Mouse (Mus musculus): ENCODE measurements around the gene Mpg. TPM values are rescaled to one million over a fixed set of nuclear protein-coding genes. Genes with fewer than 3 reads are reported as not detected.

Gene Mpg
- polyA plus RNA-seq, 1 experiment from 2014 or later, result 24.9 TPM

DNA sequence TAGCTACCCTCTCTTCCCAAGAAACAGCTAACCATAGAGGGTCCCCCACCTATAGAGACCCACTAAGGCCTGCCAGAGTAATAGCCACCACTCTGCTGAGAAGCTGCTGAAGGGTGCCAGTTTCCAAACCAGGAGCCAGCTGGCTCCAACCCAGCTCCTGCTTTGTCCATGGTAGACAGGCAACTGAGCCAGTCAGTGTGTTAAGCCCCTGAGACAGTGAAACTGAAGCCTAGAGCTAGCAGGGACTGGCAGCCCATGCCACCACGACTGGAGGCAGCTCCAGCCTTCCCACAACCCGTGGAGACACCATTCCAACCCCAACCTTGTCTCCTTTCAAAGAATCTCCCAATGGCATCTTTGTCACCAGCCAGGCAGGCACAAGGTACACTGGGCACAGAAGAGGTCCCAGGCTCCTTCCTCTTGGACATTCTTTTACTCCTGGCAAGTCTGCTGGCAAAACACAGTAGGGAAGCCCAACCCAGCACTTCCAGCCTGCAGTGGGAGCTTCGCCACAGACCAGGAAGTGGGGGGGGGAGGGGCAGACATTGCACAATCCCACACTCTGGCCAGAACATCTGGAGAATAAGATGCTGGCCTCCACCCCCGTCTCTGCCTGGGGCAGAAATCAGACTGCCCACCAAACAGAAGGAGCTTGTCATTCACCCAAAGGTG is 1.7 kb upstream of the Mpg start:
- ATAC-seq, result no peak; the same call in 1 of the 2 replicates
- peaks cover 53% of the 10 kb centered on the region for H3K4me1 ChIP-seq

GRCm38 (mm10) chr11:32225222-32226104 is 842 bp upstream of the Mpg start:
- Histone ChIP-seq H3K9me3 (replicated peaks) (no peaks in the 10 kb centered on the region), H3K4me2 (peak overlapping the region; percentile 77; the same call in 1 of the 2 replicates), H3K4me3 (no peak overlapping the region), H3K27ac (no peak overlapping the region), H3K4me1 (peaks cover 53% of the 10 kb centered on the region), H3K27me3 (peaks cover 45% of the 10 kb centered on the region), H3K9ac (no peak overlapping the region), H3K36me3 (ENCODE audit: poor library complexity, severe bottlenecking) (peaks cover 20% of the 10 kb centered on the region)
- ATAC-seq, result no peak
- WGBS, result 64% methylated on average over 7 of the region's 7 CpGs

More for the DNA sequence above, 1.7 kb upstream of the Mpg start:
- Histone ChIP-seq H3K9ac (no peak overlapping the region), H3K9me3 (replicated peaks) (no peaks in the 10 kb centered on the region), H3K4me2 (no peak overlapping the region), H3K27me3 (peaks cover 51% of the 10 kb centered on the region), H3K27ac (peak overlapping the region; percentile 44), H3K36me3 (ENCODE audit: poor library complexity, severe bottlenecking) (peaks cover 11% of the 10 kb centered on the region), H3K4me3 (no peak overlapping the region)
- WGBS, result 32% methylated on average over 4 of the region's 4 CpGs

GRCm38 (mm10) chr11:32227041-32227440 is 736 bp downstream of the Mpg start:
- no peak for ATAC-seq
- Histone ChIP-seq H3K9ac (peak overlapping the region; percentile 76), H3K4me1 (peaks cover 41% of the 10 kb centered on the region), H3K4me3 (peak overlapping the region; percentile 64), H3K36me3 (ENCODE audit: poor library complexity, severe bottlenecking) (peaks cover 35% of the 10 kb centered on the region), H3K27ac (no peak overlapping the region), H3K9me3 (replicated peaks) (no peaks in the 10 kb centered on the region), H3K27me3 (peaks cover 30% of the 10 kb centered on the region), H3K4me2 (peak overlapping the region; percentile 77)
- 26% methylated on average over 1 of the region's 1 CpGs for WGBS

- Histone ChIP-seq H3K27me3 (peaks cover 25% of the 10 kb centered on the region), H3K27ac (no peak overlapping the region), H3K9me3 (replicated peaks) (no peaks in the 10 kb centered on the region), H3K4me1 (peaks cover 36% of the 10 kb centered on the region), H3K4me3 (no peak overlapping the region), H3K36me3 (ENCODE audit: poor library complexity, severe bottlenecking) (peaks cover 40% of the 10 kb centered on the region), H3K9ac (no peak overlapping the region), H3K4me2 (peak overlapping the region; percentile 77)
- 87% methylated on average over 9 of the region's 9 CpGs for WGBS
- no peak for ATAC-seq
Measured at GRCm38 (mm10) chr11:32227555-32227954, 1.2 kb downstream of the Mpg start.

DNA sequence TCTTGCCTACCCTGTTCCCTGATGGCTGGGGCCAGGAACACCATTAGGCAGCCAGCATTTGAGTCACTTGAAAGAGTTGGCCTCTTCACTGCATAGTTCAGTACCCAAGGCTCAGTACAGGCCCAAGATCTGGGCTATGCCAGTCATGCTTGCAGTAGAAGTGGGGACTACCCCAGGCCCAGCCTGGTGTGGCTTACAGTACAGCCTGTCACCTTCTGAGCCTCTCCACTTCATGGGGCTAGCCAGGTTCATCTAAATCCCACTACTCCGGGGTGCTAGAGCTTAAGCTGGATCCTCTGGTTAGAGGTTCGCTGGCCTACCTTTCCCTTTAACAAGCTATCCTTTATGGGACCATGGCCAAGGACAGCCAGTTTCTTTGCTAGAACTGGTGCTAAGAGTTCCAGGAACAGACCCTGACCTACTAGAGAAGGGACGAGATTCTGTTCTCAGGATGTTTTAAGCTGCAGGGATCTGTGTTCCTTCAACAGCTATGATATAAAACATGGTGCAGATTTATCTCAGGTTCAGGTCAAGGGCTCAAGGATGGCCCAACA is 2.1 kb downstream of the Mpg start:
- WGBS, result 81% methylated on average over 3 of the region's 3 CpGs
- ATAC-seq, result no peak
- H3K9ac ChIP-seq, result no peak overlapping the region

DNA sequence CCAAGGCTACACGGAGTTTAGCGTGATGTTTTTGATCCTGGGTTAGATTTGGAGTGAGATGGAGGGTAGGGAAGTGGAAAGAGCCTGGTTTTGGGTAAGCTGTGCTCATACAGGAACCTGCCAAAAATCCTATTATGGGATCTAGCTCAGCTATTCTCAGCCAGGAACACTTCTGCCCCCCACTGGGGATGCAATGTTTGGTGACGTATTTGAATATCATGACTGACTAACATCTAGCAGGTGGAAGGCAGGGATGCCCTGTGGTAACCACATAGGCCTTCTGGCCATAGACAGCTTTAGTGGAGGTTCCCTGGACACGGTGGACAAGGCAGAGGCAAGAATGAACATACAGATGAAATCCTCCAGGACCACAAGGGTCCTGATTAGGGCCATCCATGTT is 3.9 kb downstream of the Mpg start:
- Histone ChIP-seq H3K4me2 (no peak overlapping the region), H3K4me1 (peaks cover 27% of the 10 kb centered on the region), H3K4me3 (no peak overlapping the region), H3K9ac (no peak overlapping the region), H3K9me3 (replicated peaks) (no peaks in the 10 kb centered on the region), H3K27ac (no peak overlapping the region), H3K36me3 (ENCODE audit: poor library complexity, severe bottlenecking) (peaks cover 61% of the 10 kb centered on the region), H3K27me3 (0 out of 2 replicates have a peak, but pooled peaks cover 2% of the 10 kb centered on the region)
- WGBS, result 81% methylated on average over 4 of the region's 4 CpGs
- ATAC-seq, result no peak

More for the DNA sequence above, 2.1 kb downstream of the Mpg start:
- Histone ChIP-seq H3K9me3 (replicated peaks) (no peaks in the 10 kb centered on the region), H3K36me3 (ENCODE audit: poor library complexity, severe bottlenecking) (peaks cover 47% of the 10 kb centered on the region), H3K27me3 (peaks cover 17% of the 10 kb centered on the region), H3K4me2 (no peak overlapping the region), H3K27ac (no peak overlapping the region), H3K4me3 (no peak overlapping the region), H3K4me1 (peaks cover 31% of the 10 kb centered on the region)

GRCm38 (mm10) chr11:32231125-32231524 is 4.8 kb downstream of the Mpg start:
- H3K9me3 ChIP-seq (replicated peaks), result no peaks in the 10 kb centered on the region
- no peak overlapping the region for H3K9ac ChIP-seq
- H3K36me3 ChIP-seq (ENCODE audit: poor library complexity, severe bottlenecking), result peaks cover 61% of the 10 kb centered on the region
- H3K4me2 ChIP-seq, result no peak overlapping the region
- H3K27me3 ChIP-seq, result no peaks in the 10 kb centered on the region
- no peak overlapping the region for H3K4me3 ChIP-seq
- no peak for ATAC-seq
- peaks cover 29% of the 10 kb centered on the region for H3K4me1 ChIP-seq
- 88% methylated on average over 2 of the region's 2 CpGs for WGBS
- no peak overlapping the region for H3K27ac ChIP-seq

- H3K4me3 ChIP-seq, result no peak overlapping the region
- ATAC-seq, result no peak
- H3K36me3 ChIP-seq (ENCODE audit: poor library complexity, severe bottlenecking), result peaks cover 68% of the 10 kb centered on the region
- no peak overlapping the region for H3K4me2 ChIP-seq
- H3K9ac ChIP-seq, result no peak overlapping the region
- peaks cover 33% of the 10 kb centered on the region for H3K4me1 ChIP-seq
- H3K27ac ChIP-seq, result no peak overlapping the region
- H3K27me3 ChIP-seq, result no peaks in the 10 kb centered on the region
- H3K9me3 ChIP-seq (replicated peaks), result no peaks in the 10 kb centered on the region
- 79% methylated on average over 10 of the region's 10 CpGs for WGBS
Measured at GRCm38 (mm10) chr11:32232848-32233247, 6.5 kb downstream of the Mpg start.

GRCm38 (mm10) chr11:32233895-32234294 is 7.6 kb downstream of the Mpg start:
- ATAC-seq, result no peak
- H3K4me2 ChIP-seq, result no peak overlapping the region
- no peaks in the 10 kb centered on the region for H3K27me3 ChIP-seq
- H3K4me1 ChIP-seq, result peaks cover 37% of the 10 kb centered on the region
- no peak overlapping the region for H3K4me3 ChIP-seq
- H3K9ac ChIP-seq, result no peak overlapping the region; the same call in 1 of the 2 replicates
- 93% methylated on average over 3 of the region's 3 CpGs for WGBS
- H3K9me3 ChIP-seq (replicated peaks), result no peaks in the 10 kb centered on the region
- H3K36me3 ChIP-seq (ENCODE audit: poor library complexity, severe bottlenecking), result peaks cover 68% of the 10 kb centered on the region
- H3K27ac ChIP-seq, result no peak overlapping the region

DNA sequence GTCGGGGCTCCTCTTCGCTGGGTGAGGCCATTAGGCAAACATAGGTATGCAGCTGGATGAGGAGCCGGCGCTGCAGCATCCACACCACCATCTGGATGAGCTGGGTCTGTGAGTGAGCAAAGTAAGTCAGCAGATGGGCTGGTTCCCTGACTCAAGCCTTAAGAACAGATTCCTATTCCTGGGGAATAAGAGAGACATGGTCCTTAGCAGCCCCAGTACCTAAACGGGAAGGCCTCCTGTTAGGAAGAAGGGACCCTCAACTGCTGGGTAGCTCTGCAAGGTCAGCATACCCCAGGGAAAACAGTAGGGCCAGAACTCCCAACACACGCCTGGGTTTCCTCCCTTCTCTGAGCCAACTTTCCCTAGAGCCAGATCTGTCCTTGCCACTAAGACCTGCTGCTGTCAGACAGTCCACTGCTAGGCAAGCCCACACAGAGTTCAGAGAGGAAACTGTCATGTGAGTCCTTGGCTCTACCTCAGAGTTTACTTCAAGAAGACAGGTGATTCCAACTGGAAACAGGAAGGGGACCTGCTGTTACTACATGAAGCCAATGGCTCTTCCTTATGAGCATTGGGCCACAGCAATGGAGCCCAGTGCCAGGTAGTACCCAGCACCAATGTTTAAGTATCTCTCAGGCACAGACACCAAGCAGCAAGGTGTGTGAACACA is 8.6 kb downstream of the Mpg start:
- no peaks in the 10 kb centered on the region for H3K27me3 ChIP-seq
- H3K9me3 ChIP-seq (replicated peaks), result no peaks in the 10 kb centered on the region
- peak overlapping the region; percentile 76 for H3K27ac ChIP-seq
- H3K4me3 ChIP-seq, result no peak overlapping the region
- no peak overlapping the region for H3K4me2 ChIP-seq
- WGBS, result 90% methylated on average over 6 of the region's 6 CpGs
- ATAC-seq, result no peak
- peaks cover 37% of the 10 kb centered on the region for H3K4me1 ChIP-seq
- H3K36me3 ChIP-seq (ENCODE audit: poor library complexity, severe bottlenecking), result peaks cover 67% of the 10 kb centered on the region
- H3K9ac ChIP-seq, result peak overlapping the region; percentile 12; the same call in 1 of the 2 replicates

GRCm38 (mm10) chr11:32235646-32236045 is 9.3 kb downstream of the Mpg start:
- ATAC-seq, result peak; percentile 66
- Histone ChIP-seq H3K4me3 (no peak overlapping the region), H3K9ac (no peak overlapping the region)

More at GRCm38 (mm10) chr11:32235646-32236045, 9.3 kb downstream of the Mpg start:
- Histone ChIP-seq H3K36me3 (ENCODE audit: poor library complexity, severe bottlenecking) (peaks cover 67% of the 10 kb centered on the region), H3K4me2 (no peak overlapping the region), H3K9me3 (replicated peaks) (no peaks in the 10 kb centered on the region), H3K27ac (peak overlapping the region; percentile 76), H3K27me3 (no peaks in the 10 kb centered on the region), H3K4me1 (peaks cover 37% of the 10 kb centered on the region)
- 30% methylated on average over 3 of the region's 3 CpGs for WGBS
